Mouse (Mus musculus): ENCODE results near the gene Zfp13. TPM values are rescaled to one million over a fixed set of nuclear protein-coding genes. Genes with fewer than 3 reads are reported as not detected.
"Not testable (repeated sequence)": the region's sequence is repeated elsewhere in the genome, so short reads cannot be mapped to it uniquely, and the experiment has no call there.

Gene Zfp13
- total RNA-seq (2021), result 10 to 100 TPM in 1 of 2 experiments, 1 to 10 TPM in 1; 7.0 to 11.4 TPM
- long read RNA-seq, experiment 1, partial matches to known transcripts, result 3 of 4 reads
- long read RNA-seq, experiment 1, other reads (novel, unspliced or antisense), result 1 of 4 reads
- long read RNA-seq, experiment 2, partial matches to known transcripts, result 1 of 14 reads
- long read RNA-seq, experiment 2, other reads (novel, unspliced or antisense), result 8 of 14 reads

- peak; percentile 90 to 91 for DNase-seq
Measured at GRCm38 (mm10) chr17:23598582-23599552, at the start of gene Zfp13. Gene Zfp13, minus strand, starts transcription at chr17:23599487.

DNA sequence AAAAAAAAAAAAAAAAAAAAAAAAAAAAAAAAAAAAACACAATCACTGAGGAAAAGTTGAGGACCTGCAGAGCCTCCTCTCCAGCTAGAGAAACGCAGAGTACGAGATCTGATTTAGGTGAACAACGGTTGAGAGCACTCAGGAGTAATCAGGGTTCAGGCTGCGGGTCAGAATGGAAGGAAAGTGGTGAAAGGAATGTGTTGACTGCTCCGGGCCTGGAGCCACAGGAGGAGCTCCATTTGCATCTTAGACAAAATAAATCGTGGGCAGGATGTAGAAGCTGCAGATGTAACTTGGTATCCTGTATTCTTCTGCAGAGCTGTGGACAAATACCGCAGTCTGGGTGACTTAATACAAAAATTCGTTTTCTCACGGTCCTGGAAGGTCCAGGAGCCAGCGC, 46.6 kb upstream of the Zfp13 start:
- no peak for DNase-seq

GRCm38 (mm10) chr17:23644613-23645495, 45.6 kb upstream of the Zfp13 start, which contains the start of gene Mmp25:
Gene Mmp25, minus strand, starts transcription at chr17:23645277.
- no peak for DNase-seq

GRCm38 (mm10) chr17:23631241-23631640, 32.0 kb upstream of the Zfp13 start:
- DNase-seq, result no peak

DNA sequence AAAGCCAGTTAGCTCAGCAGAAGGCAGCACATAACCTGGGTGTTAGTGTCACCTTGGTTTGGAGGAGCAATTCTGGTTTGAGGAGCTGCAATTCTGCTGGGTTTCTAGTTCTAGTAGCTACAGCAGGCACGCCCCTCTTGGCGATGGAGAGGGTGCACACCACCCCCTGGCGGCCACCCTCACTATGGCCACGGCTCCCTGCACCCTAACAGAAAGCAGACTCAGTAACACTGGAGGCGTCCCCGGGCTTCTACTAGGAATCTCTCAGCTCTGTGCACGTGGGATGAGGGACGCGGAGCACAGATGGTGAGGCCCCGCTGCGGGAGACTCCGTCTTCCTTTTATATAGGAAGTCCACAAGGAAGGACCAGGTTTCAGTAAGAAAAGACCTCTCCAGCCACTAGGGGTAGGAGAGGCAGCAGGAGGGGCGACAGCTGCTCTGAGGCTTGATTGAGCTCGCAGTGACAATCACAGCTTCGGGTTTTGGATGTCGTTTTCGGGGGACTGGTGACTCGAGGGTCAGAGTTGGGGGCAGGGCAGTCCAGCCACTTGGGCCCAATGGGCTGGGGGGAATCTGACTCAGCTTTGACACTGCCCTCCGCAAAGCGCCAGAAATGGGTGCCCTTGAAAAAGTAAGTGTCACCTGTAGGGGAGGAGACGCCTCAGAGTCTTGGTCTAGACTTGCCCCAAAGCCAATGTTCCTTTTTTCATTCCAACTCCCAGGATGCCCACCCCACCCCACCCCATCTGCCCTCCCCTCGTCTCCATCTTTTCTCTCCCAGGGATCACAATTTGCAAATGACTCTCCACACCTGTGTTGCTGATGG, 31.1 kb upstream of the Zfp13 start:
- peak; percentile 85 to 90 for DNase-seq

DNA sequence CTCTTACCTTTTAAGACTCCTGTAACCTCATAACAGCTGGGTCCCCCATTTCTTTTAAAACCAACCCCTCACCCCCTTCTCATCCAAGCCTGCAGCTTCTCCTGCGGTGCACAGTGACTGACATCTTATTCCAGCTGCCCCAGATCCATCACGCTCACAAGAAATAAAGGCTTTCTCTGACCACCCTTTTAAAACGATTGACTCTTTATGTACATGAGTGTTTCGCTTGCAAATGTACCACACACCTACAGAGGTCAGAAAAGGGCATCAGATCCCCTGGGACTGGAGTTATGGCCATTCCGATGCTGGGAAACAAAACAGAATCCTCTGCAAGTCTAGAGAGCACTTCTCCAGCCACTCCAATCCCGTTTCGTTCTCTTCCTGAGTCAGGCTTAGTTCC, 28.5 kb upstream of the Zfp13 start:
- no peak for DNase-seq

DNA sequence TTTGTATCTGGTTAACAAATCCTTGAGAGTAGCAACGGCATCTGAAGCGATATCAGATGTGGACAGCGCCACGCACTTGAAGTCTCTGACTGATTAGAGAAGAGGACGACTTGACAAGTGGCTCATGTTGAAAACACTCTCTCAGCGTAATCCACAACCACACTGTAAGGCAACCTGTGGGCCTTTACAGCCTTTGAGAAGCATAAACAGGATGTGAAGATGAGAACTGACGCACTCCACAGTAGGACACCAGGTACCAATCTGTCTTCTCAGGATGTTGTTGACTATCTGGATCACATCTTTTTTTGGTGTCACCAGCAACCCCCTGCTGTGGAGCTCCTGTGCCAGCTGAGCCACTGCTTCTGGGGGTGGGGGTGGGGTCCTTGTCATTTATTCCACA, 21.1 kb upstream of the Zfp13 start:
- no peak for DNase-seq

- no peak for DNase-seq
Measured at GRCm38 (mm10) chr17:23617087-23617486, 17.8 kb upstream of the Zfp13 start.

GRCm38 (mm10) chr17:23610361-23610800, 11.1 kb upstream of the Zfp13 start:
- DNase-seq, result peak; percentile 54 to 70

- no peak for DNase-seq
Measured at GRCm38 (mm10) chr17:23609612-23610011, 10.3 kb upstream of the Zfp13 start.

GRCm38 (mm10) chr17:23605220-23605619, 5.9 kb upstream of the Zfp13 start:
- DNase-seq, result no peak

GRCm38 (mm10) chr17:23604394-23604793, 5.1 kb upstream of the Zfp13 start:
- DNase-seq, result no peak

DNA sequence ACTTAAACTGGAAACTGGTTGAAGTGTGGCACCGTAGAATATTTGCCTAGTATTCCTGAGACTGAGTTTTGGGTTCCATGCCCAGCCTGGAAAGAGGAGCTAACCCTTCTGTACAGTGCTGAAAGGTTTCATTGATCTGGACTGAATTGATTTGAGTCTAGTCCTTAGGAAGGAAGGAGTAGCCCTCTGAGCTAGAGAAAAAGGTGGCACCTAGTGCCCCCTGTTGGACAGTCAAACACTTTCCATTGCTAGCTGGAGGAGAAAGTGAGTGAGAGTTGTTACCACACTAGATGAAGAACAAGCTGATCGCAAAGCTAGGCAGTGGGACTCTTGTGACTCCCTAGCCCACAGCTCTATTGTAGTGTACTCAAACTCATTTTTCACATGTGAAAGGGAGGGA, 4.3 kb upstream of the Zfp13 start:
- DNase-seq, result peak; percentile 31 to 55

GRCm38 (mm10) chr17:23603077-23603476, 3.8 kb upstream of the Zfp13 start:
- DNase-seq, result no peak

- DNase-seq, result no peak
Measured at GRCm38 (mm10) chr17:23601836-23602585, 2.7 kb upstream of the Zfp13 start.

GRCm38 (mm10) chr17:23600641-23601622, 1.6 kb upstream of the Zfp13 start, which contains the start of gene Zscan10:
Gene Zscan10, plus strand, starts transcription at chr17:23600856.
- no peak for DNase-seq

DNA sequence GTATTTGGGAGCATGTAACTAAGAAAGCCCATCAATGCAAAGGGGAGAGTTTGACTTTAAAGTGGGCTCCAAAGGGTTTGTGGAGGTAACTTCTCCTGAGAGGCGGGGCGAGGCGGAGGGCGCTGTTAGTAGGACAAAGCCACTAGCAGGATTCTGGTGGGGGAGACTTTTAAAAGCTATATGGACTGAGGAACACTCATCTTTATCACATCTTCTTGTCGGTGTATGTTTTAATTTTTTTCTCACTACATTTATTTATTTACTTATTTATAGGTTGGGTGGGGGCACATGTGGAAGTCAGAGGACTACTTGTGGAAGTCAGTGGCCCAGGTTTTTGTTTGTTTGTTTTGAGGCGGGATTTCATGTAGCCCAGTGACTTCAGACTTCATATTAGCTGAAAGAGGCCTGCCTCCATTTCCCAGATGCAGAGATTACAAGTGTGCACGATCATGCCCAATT, 347 bp upstream of the Zfp13 start:
- no peak for DNase-seq

DNA sequence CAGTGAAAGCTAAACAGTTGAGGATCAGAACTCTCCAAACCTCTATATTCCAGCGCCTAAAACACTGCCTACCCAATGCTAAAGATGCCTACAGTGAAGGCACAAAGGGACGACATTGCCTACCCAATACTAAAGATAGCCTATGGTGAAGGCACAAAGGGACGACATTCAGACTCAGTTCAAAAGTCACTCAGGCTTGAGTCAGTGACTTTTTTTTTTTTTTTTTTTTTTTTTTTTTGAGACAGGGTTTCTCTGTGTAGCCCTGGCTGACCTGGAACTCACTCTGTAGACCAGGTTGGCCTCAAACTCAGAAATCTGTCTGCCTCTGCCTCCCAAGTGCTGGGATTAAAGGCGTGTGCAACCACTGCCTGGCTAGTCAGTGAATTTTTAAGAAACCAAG, 4.1 kb downstream of the Zfp13 start:
- DNase-seq, result not testable (repeated sequence)

DNA sequence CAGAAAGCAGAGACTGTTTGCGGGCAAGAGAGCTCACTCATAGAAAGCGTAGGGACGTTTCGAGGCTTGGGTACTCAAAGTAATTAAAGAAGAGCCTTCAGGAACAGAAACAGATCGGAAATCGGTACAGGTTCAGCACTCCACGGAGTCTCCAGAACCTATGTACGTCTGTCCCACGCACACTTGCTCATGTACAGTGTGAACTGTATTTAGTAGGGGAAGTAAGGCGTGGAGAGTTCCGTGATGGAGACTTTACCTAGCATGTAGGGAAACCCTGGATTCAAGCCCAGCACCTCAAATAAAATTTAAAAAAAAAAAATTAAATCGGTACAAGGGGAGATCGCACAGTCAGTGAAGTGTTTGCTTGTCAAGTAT, 6.4 kb downstream of the Zfp13 start:
- DNase-seq, result no peak

All from adrenal gland, postnatal 36 days (tissue).